Mouse (Mus musculus): Measurements from ENCODE around the gene Olfr47.
A peak's percentile ranks its signal among the peaks of the same experiment; 100 is the strongest.
"Not testable (repeated sequence)": the region's sequence is repeated elsewhere in the genome, so short reads cannot be mapped to it uniquely, and the experiment has no call there.

Olfr47 gene

GRCm38 (mm10) chr6:43231255-43231654, at the start of gene Olfr47:
Gene Olfr47, plus strand, starts transcription at chr6:43231529.
- DNase-seq, result not testable (repeated sequence)

DNA sequence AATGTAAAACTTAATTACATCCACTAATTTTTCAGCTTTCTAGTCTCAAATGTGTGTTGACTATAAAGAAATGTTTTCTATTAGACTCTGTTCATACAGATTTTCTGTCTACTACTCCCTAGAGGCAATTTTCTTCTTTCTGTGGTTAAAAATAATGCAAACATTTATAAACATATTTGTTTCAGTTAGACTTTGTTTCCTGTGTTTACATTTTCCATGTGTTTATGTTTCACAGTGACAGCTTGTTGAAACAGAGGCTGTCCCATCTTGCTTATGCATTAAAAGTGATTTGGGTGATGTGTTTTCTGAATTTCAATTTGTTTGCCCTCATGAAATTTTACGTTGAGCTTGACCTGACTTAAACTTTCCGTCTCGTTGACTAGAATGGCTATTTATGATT, 40.3 kb upstream of the Olfr47 start:
- DNase-seq, result no peak

DNA sequence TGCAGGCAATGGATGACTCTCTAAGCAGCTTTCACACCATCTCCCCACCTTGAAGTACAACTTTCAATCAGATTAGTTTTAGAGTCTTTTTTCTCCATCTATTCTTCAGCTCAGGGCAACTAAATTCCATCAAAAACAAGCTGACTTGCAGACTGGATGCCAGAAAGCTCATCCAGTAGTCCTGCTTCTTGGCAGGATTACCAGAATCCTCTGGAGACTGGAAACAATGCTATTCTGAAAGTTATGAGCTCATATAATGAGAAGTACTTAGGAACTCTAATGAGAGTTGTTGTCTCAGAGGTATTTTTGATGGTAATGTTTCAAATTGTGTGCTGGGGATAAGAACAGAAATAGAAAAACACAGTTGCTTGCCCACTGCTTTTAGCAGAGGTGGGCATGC, 34.5 kb upstream of the Olfr47 start, which contains the start of gene Olfr435:
Olfr435 (plus strand) TSS at position 366 of the 400 bp plus-strand sequence.
- DNase-seq, result no peak

GRCm38 (mm10) chr6:43198094-43198493, 33.2 kb upstream of the Olfr47 start:
- DNase-seq, result no peak

- DNase-seq, result no peak
Observed at GRCm38 (mm10) chr6:43202786-43203185, 28.5 kb upstream of the Olfr47 start.

DNA sequence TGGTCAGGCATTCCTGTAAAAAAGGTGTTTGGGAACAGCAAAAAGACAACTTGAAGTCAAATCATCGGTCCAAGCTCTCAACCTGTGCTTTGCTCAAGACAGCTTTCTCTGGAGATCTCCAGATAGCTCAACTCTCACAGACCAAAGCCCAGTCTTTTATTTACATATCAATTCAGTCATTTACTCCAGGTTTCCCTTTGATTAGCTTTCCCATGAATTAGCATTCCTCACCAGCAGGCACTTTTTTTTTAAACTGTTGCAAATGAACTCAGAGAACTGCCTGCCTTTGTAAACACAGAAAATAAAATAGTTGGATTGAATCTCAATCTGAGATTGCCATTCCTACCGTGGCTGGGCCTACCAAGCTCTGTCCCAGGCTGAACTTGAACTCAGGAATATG, 26.0 kb upstream of the Olfr47 start:
- no peak for DNase-seq

DNA sequence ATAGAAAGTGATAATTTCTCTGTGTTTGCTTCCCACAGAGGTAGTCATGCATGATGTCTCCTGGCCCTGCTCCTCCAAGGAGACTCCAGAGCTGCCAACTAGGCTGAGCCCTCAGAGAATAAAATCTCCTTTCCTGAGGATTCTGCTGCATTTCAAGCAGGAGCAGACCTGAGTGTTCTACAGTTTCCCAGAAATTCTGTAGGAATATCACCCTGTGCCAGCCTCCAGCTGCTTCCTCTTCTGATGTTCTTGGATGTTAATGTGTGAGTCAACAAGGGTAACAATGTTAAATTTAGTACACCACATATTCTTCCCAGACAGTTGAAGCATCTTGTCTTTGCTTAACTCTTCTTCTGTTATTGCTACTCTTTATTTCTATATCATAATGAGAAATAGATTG, 18.5 kb upstream of the Olfr47 start, which contains the start of gene Olfr434:
Olfr434 (plus strand) TSS at position 149 of the 400 bp plus-strand sequence.
- DNase-seq, result not testable (repeated sequence)

DNA sequence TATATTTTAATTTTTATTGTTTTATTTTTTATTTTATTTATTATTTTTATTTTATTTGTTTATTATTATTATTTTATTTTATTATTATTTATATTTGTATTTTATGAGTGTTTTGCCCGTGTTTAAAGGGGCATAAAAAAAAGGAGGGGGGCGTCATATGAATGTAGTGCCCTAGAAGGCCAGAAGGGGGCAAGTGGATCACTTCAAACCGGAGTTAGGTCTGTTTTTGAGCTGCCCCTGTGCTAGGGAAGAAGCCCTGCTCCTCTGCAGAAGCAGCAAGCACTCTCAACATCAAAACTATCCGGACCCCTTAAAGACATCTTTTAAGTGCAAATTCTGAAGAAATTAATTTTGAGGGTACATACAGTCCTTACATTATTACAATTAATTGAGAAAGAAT, 10.7 kb downstream of the Olfr47 start:
- DNase-seq, result no peak

- no peak for DNase-seq
Observed at GRCm38 (mm10) chr6:43247396-43247795, 16.1 kb downstream of the Olfr47 start.

- no peak for DNase-seq
Observed at GRCm38 (mm10) chr6:43252994-43253393, 21.7 kb downstream of the Olfr47 start.

GRCm38 (mm10) chr6:43254193-43254926, 23.0 kb downstream of the Olfr47 start:
- peak in 1 of 2 experiments; percentile 12 for DNase-seq

DNA sequence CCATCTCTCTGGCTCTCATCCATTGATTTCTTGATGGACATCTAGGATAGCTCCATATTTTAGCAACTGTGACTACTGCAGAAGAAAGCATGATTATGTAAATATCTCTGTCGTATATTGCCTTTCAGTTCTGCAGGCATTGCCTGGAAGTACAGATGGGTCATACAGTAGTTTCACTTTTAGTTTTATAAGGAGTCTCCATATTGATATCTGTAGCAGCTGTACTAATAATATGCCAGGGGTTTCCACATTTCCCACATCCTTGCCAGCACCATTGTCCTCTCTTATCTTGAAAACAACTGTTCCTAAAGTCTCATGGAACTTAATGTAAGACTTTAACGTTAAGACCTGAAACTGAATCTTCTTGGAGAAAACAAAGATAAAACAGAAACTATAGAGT, 29.4 kb downstream of the Olfr47 start:
- DNase-seq, result no peak

DNA sequence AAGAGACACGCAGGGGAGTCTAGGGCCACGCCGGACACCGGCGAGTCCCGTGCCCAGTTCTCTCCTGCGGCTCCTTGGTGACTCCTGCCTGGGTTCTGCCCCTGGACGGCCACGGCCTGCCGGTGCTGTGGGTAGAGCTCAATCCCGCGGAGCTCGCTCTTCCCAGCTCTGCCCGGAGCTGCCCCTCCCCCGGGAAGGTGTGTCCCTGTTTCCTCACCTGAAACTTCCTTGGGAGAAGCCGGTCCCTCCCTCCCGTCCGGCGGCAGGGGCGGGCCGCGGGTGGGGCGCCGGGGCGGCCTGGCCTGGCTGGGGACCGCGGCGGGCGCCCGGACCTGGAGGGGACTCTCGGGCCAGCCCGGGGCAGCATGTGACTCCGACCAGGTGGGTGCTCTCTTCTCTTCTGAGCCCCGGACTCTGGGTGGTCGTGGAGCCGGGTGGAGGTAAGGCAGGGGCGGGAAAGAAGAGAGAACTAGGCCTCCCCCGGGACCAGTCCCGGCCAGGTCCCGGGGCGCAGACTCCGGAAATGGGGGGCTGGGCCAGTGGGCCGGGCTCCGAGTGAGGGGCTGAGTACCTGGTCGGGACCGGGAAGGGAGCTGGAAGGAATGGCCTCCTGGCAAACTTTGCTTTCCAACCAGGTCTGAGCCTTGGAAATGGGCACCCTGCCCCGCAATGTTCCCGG, 34.2 kb downstream of the Olfr47 start, which contains the start of gene Arhgef5:
Arhgef5 (plus strand) TSS at position 220 of the 679 bp plus-strand sequence.
- DNase-seq, result peak; percentile 9 to 14

- DNase-seq, result no peak
Observed at GRCm38 (mm10) chr6:43266356-43266755, 35.0 kb downstream of the Olfr47 start.

GRCm38 (mm10) chr6:43272597-43272996, 41.3 kb downstream of the Olfr47 start:
- no peak for DNase-seq

DNA sequence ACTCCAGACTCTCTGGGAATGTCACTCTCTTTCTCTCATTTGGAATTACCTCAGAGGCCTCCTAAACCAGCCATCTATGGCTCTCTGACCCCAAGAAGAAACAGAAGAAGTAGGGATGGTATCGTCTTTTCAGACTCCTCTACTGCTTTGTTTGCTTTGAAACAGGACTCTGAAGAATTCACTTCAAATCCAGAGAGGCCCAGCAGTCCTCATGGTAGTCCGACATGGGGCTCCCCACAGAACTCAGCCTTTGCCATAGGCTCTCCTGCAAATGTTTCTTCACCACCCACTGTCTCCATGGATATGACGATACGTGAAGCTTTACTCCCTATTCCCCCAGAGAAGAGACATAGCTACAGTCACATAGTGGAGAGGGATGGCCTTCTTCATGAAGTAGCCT, 42.8 kb downstream of the Olfr47 start:
- no peak for DNase-seq

DNA sequence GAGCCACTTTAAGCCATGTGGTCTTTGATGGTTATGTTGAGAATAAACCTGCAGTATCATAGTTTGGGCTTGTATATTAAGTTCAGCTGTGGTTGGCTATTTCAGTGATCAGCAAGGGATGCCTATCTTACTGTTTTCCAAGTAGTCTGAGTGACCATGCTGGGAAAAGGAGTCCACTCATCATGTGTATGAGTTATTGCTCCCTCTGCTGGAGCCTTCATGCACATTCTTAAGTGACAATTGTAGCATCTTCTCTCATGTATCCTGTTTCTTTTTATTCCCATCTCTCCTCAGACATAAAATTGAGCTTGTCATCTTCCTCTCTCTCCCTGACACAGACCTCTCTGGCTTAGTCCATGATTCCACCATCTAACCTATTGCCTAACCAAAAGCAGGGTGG, 46.9 kb downstream of the Olfr47 start:
- no peak for DNase-seq

DNA sequence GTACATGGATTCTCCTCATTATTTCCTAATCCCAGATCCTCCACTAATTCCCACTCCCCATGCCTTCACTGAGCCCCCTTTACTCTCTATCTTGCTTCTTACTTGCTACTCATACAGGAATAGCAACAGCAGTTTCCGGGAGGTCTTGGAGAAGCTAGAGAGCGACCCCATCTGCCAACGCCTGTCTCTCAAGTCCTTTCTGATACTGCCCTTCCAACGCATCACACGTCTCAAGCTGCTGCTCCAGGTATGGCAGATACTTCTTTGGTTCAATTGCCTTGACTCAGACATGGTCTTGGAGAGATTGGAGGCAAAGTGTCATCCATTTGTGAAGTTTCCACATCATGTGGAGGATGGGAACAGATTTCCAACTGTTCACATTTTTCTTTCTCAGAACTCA, 49.2 kb downstream of the Olfr47 start:
- DNase-seq, result no peak
